Mouse (Mus musculus) limb, embryonic 10.5 days (tissue): ENCODE measurements around the gene Pde3a. TPM values are rescaled to one million over a fixed set of nuclear protein-coding genes. Genes with fewer than 3 reads are reported as not detected.
A peak's percentile ranks its signal among the peaks of the same experiment; 100 is the strongest.

Experiments
- DNase-seq: peaks from one replicate; pipeline ENCODE4 v3.0.0-alpha.2; 2017; ENCODE audit warnings: low spot score
- H3K27ac ChIP-seq: fragments of 300-500 bp; sonication (generic); 2 replicates; pipeline ENCODE4 v1.5.1; 2016; ENCODE audit warnings: mild to moderate bottlenecking
- H3K27me3 ChIP-seq: fragments of 300-500 bp; sonication (generic); 2 replicates; pipeline ENCODE4 v1.6.1; 2016; ENCODE audit warnings: low read depth, mild to moderate bottlenecking; ENCODE audit not compliant: poor library complexity, severe bottlenecking
- H3K36me3 ChIP-seq: fragments of 300-500 bp; sonication (generic); 2 replicates; pipeline ENCODE4 v1.6.1; 2016; ENCODE audit warnings: mild to moderate bottlenecking, moderate library complexity
- H3K4me1 ChIP-seq: fragments of 300-500 bp; sonication (generic); 2 replicates; pipeline ENCODE4 v1.6.1; 2016
- H3K4me3 ChIP-seq: fragments of 300-500 bp; sonication (generic); 2 replicates; pipeline ENCODE4 v1.5.1; 2016; ENCODE audit warnings: mild to moderate bottlenecking, moderate library complexity
- H3K9me3 ChIP-seq: fragments of 300-500 bp; sonication (generic); replicated peaks from 2 replicates; pipeline ENCODE4 v1.6.1; 2016; ENCODE audit warnings: mild to moderate bottlenecking
- WGBS: fragments of 180-500 bp; shearing (Covaris S2); methylation state at CpG from one replicate; pipeline ENCODE4 v1.1.7; 2016; 5-methylcytosine and 5-hydroxymethylcytosine counted together
- polyA plus RNA-seq: library from polyadenylated mRNA; unstranded; fragments of >200 nt; fragmentation: Nextera tagmentation; extraction: Ambion mirVana; gene quantifications from 2 replicates; pipeline ENCODE4 v1.2.1, GENCODE M21; 2016

The Pde3a gene
- polyA plus RNA-seq, 1 experiment from 2014 or later = 2.8 TPM

GRCm38 (mm10) chr6:141248081-141248480 is 988 bp upstream of the Pde3a start:
- Histone ChIP-seq H3K9me3 (no peaks in the 10 kb centered on the region), H3K27me3 (peaks cover 25% of the 10 kb centered on the region), H3K4me1 (peaks cover 59% of the 10 kb centered on the region), H3K4me3 (peak overlapping the region; percentile 79; the same call in 1 of the 2 replicates), H3K36me3 (no peaks in the 10 kb centered on the region), H3K27ac (no peak overlapping the region)
- no peak for DNase-seq

GRCm38 (mm10) chr6:141249585-141250295 is 671 bp downstream of the Pde3a start:
- peak; percentile 80 for DNase-seq
- peaks cover 59% of the 10 kb centered on the region for H3K4me1 ChIP-seq
- no peaks in the 10 kb centered on the region for H3K9me3 ChIP-seq
- peak overlapping the region; percentile 87 for H3K27ac ChIP-seq
- no peaks in the 10 kb centered on the region for H3K36me3 ChIP-seq
- peak overlapping the region; percentile 79 for H3K4me3 ChIP-seq
- 0% methylated on average over 66 of the region's 68 CpGs for WGBS
- peaks cover 25% of the 10 kb centered on the region for H3K27me3 ChIP-seq

GRCm38 (mm10) chr6:141250296-141250629 is 1.2 kb downstream of the Pde3a start:
- H3K36me3 ChIP-seq = no peaks in the 10 kb centered on the region
- peak overlapping the region; percentile 79 for H3K4me3 ChIP-seq
- H3K27ac ChIP-seq = peak overlapping the region; percentile 87
- H3K9me3 ChIP-seq = no peaks in the 10 kb centered on the region
- DNase-seq = no peak
- H3K27me3 ChIP-seq = peaks cover 25% of the 10 kb centered on the region
- H3K4me1 ChIP-seq = peaks cover 64% of the 10 kb centered on the region
- under 1% methylated on average over 22 of the region's 22 CpGs for WGBS

- Histone ChIP-seq H3K36me3 (no peaks in the 10 kb centered on the region), H3K4me1 (peaks cover 68% of the 10 kb centered on the region), H3K27me3 (peaks cover 25% of the 10 kb centered on the region), H3K4me3 (peak overlapping the region; percentile 79), H3K9me3 (no peaks in the 10 kb centered on the region), H3K27ac (0 out of 2 replicates have a peak overlapping the region, but pooled peaks have one; percentile 87)
- no peak for DNase-seq
- 49% methylated on average over 6 of the region's 6 CpGs for WGBS
Observed at GRCm38 (mm10) chr6:141250984-141251383, 1.9 kb downstream of the Pde3a start.

GRCm38 (mm10) chr6:141252520-141252919 is 3.5 kb downstream of the Pde3a start:
- H3K27me3 ChIP-seq = peaks cover 25% of the 10 kb centered on the region
- 55% methylated on average over 7 of the region's 7 CpGs for WGBS

GRCm38 (mm10) chr6:141254956-141255355 is 5.9 kb downstream of the Pde3a start:
- H3K4me1 ChIP-seq = peaks cover 62% of the 10 kb centered on the region
- no peak for DNase-seq
- no peak overlapping the region for H3K4me3 ChIP-seq
- 73% methylated on average over 4 of the region's 4 CpGs for WGBS
- H3K9me3 ChIP-seq = no peaks in the 10 kb centered on the region
- H3K36me3 ChIP-seq = no peaks in the 10 kb centered on the region
- no peak overlapping the region; the same call in 1 of the 2 replicates for H3K27ac ChIP-seq
- H3K27me3 ChIP-seq = peaks cover 21% of the 10 kb centered on the region

More at GRCm38 (mm10) chr6:141252520-141252919, 3.5 kb downstream of the Pde3a start:
- no peak overlapping the region for H3K27ac ChIP-seq
- H3K4me1 ChIP-seq = peaks cover 75% of the 10 kb centered on the region
- H3K9me3 ChIP-seq = no peaks in the 10 kb centered on the region
- DNase-seq = no peak
- H3K4me3 ChIP-seq = no peak overlapping the region
- no peaks in the 10 kb centered on the region for H3K36me3 ChIP-seq

- no peaks in the 10 kb centered on the region for H3K9me3 ChIP-seq
- WGBS = 55% methylated on average over 8 of the region's 8 CpGs
- DNase-seq = peak; percentile 35
Observed at GRCm38 (mm10) chr6:141256896-141257295, 7.8 kb downstream of the Pde3a start.

GRCm38 (mm10) chr6:141257434-141258202 is 8.5 kb downstream of the Pde3a start:
- no peak overlapping the region for H3K4me3 ChIP-seq
- H3K9me3 ChIP-seq = no peaks in the 10 kb centered on the region
- H3K36me3 ChIP-seq = no peaks in the 10 kb centered on the region
- H3K27ac ChIP-seq = peak overlapping the region; percentile 77
- WGBS = 72% methylated on average over 6 of the region's 6 CpGs
- peaks cover 36% of the 10 kb centered on the region for H3K4me1 ChIP-seq
- H3K27me3 ChIP-seq = no peaks in the 10 kb centered on the region
- peak; percentile 35 for DNase-seq

More at GRCm38 (mm10) chr6:141256896-141257295, 7.8 kb downstream of the Pde3a start:
- no peak overlapping the region for H3K4me3 ChIP-seq
- 0 out of 2 replicates have a peak, but pooled peaks cover 1% of the 10 kb centered on the region for H3K27me3 ChIP-seq
- H3K27ac ChIP-seq = peak overlapping the region; percentile 77
- no peaks in the 10 kb centered on the region for H3K36me3 ChIP-seq
- H3K4me1 ChIP-seq = peaks cover 43% of the 10 kb centered on the region

GRCm38 (mm10) chr6:141265257-141265656 is 16.2 kb downstream of the Pde3a start:
- 92% methylated on average over 4 of the region's 4 CpGs for WGBS
- DNase-seq = no peak
- Histone ChIP-seq H3K4me3 (no peak overlapping the region), H3K27me3 (no peaks in the 10 kb centered on the region), H3K9me3 (no peaks in the 10 kb centered on the region), H3K36me3 (no peaks in the 10 kb centered on the region), H3K4me1 (0 out of 2 replicates have a peak, but pooled peaks cover 2% of the 10 kb centered on the region), H3K27ac (no peak overlapping the region)

- no peak overlapping the region for H3K4me3 ChIP-seq
- DNase-seq = no peak
- 0 out of 2 replicates have a peak, but pooled peaks cover 2% of the 10 kb centered on the region for H3K4me1 ChIP-seq
- no peaks in the 10 kb centered on the region for H3K36me3 ChIP-seq
- H3K27me3 ChIP-seq = no peaks in the 10 kb centered on the region
- no peaks in the 10 kb centered on the region for H3K9me3 ChIP-seq
- H3K27ac ChIP-seq = no peak overlapping the region
- WGBS = 91% methylated on average over 11 of the region's 11 CpGs
Observed at GRCm38 (mm10) chr6:141267888-141268570, 19.0 kb downstream of the Pde3a start.

- H3K27ac ChIP-seq = no peak overlapping the region
- no peaks in the 10 kb centered on the region for H3K27me3 ChIP-seq
- H3K36me3 ChIP-seq = no peaks in the 10 kb centered on the region
- DNase-seq = no peak
- no peak overlapping the region for H3K4me3 ChIP-seq
- 0 out of 2 replicates have a peak, but pooled peaks cover 2% of the 10 kb centered on the region for H3K4me1 ChIP-seq
- no peaks in the 10 kb centered on the region for H3K9me3 ChIP-seq
- 93% methylated on average over 5 of the region's 5 CpGs for WGBS
Observed at GRCm38 (mm10) chr6:141268871-141269270, 19.8 kb downstream of the Pde3a start.

- Histone ChIP-seq H3K36me3 (no peaks in the 10 kb centered on the region), H3K4me1 (0 out of 2 replicates have a peak, but pooled peaks cover 2% of the 10 kb centered on the region), H3K27me3 (no peaks in the 10 kb centered on the region), H3K9me3 (no peaks in the 10 kb centered on the region), H3K4me3 (no peak overlapping the region), H3K27ac (no peak overlapping the region)
- DNase-seq = no peak
- WGBS = 92% methylated on average over 5 of the region's 5 CpGs
Observed at GRCm38 (mm10) chr6:141271133-141271532, 22.1 kb downstream of the Pde3a start.
